Comparison of ENCODE assay signal across 17 mouse cellular contexts in genomic region chr17:45693812-45694565, GRCm38 (mm10). TPM values are rescaled to one million over a fixed set of nuclear protein-coding genes. Genes with fewer than 3 reads are reported as not detected.
DNase-seq lines count a peak whose midpoint lies in the region; ATAC-seq and TF ChIP-seq lines count a peak whose summit lies in the region.
"Had no signal": no experiment of that assay in that cellular context is flagged by ENCODE, and none has a peak within 500 bp of the region (broad histone marks: within the 10 kb centered on the region; RNA-seq: fewer than 3 reads in every experiment).

No protein-coding gene starts in this region.

- TF ChIP-seq CTCF in layer of hippocampus, adult 2 months (conservative IDR thresholded peaks at IDR 0.05), result no peak

- H3K9me3 ChIP-seq in embryonic facial prominence, embryonic 13.5 days, result no peaks in the 10 kb centered on the region
- H3K9me3 ChIP-seq in embryonic facial prominence, embryonic 10.5 days, result no peaks in the 10 kb centered on the region
- H3K9me3 ChIP-seq in liver, embryonic 12.5 days (replicated peaks), result no peaks in the 10 kb centered on the region
- no peaks in the 10 kb centered on the region for H3K9me3 ChIP-seq in stomach, embryonic 15.5 days
- H3K9me3 ChIP-seq: limb, embryonic 10.5 days; neural tube, embryonic 12.5 days had no signal

- DNase-seq in embryonic facial prominence, embryonic 10.5 days (ENCODE audit: low spot score), result no peak
- DNase-seq in liver, result no peak
- peak; percentile 47 to 51 for DNase-seq in kidney, postnatal 36 days
- DNase-seq in cerebellum, adult 11 months, result no peak
- no peak for DNase-seq in layer of hippocampus, adult 2 months (ENCODE audit: low spot score in 2 of 2)
- DNase-seq: forebrain, postnatal 0 days; right cerebral cortex, postnatal 25 days; thymus, postnatal 25 days had no signal

- H3K4me2 ChIP-seq in embryonic facial prominence, embryonic 13.5 days, result no peak overlapping the region
- no peak overlapping the region for H3K4me2 ChIP-seq in liver, embryonic 12.5 days
- peak overlapping the region; percentile 12; the same call in 1 of the 2 replicates for H3K4me2 ChIP-seq in stomach, embryonic 15.5 days
- H3K4me2 ChIP-seq: midbrain, embryonic 11.5 days; neural tube, embryonic 12.5 days had no signal

- H3K4me3 ChIP-seq in embryonic facial prominence, embryonic 13.5 days, result no peak overlapping the region
- no peak overlapping the region for H3K4me3 ChIP-seq in embryonic facial prominence, embryonic 10.5 days
- no peak overlapping the region for H3K4me3 ChIP-seq in liver, embryonic 12.5 days
- no peak overlapping the region for H3K4me3 ChIP-seq in stomach, embryonic 15.5 days (replicated peaks)
- no peak overlapping the region for H3K4me3 ChIP-seq in layer of hippocampus, adult 2 months
- H3K4me3 ChIP-seq: limb, embryonic 10.5 days; neural tube, embryonic 12.5 days had no signal

- peaks cover 24% of the 10 kb centered on the region for H3K36me3 ChIP-seq in embryonic facial prominence, embryonic 13.5 days
- H3K36me3 ChIP-seq in embryonic facial prominence, embryonic 10.5 days (replicated peaks), result peaks cover 27% of the 10 kb centered on the region
- peaks cover 34% of the 10 kb centered on the region for H3K36me3 ChIP-seq in liver, embryonic 12.5 days
- H3K36me3 ChIP-seq in stomach, embryonic 15.5 days, result 0 out of 2 replicates have a peak, but pooled peaks cover 6% of the 10 kb centered on the region

- H3K27ac ChIP-seq in embryonic facial prominence, embryonic 13.5 days, result 0 out of 2 replicates have a peak overlapping the region, but pooled peaks have one; percentile 7
- no peak overlapping the region for H3K27ac ChIP-seq in embryonic facial prominence, embryonic 10.5 days (replicated peaks)
- peak overlapping the region; percentile 1 for H3K27ac ChIP-seq in liver, embryonic 12.5 days
- H3K27ac ChIP-seq in stomach, embryonic 15.5 days, result 0 out of 2 replicates have a peak overlapping the region, but pooled peaks have one; percentile 18
- no peak overlapping the region for H3K27ac ChIP-seq in layer of hippocampus, adult 2 months
- H3K27ac ChIP-seq: limb, embryonic 10.5 days; neural tube, embryonic 12.5 days had no signal

- 0 out of 2 replicates have a peak, but pooled peaks cover 10% of the 10 kb centered on the region for H3K4me1 ChIP-seq in embryonic facial prominence, embryonic 13.5 days
- peaks cover 34% of the 10 kb centered on the region for H3K4me1 ChIP-seq in embryonic facial prominence, embryonic 10.5 days
- peaks cover 54% of the 10 kb centered on the region for H3K4me1 ChIP-seq in liver, embryonic 12.5 days
- peaks cover 16% of the 10 kb centered on the region; the same call in 1 of the 2 replicates for H3K4me1 ChIP-seq in stomach, embryonic 15.5 days
- H3K4me1 ChIP-seq: neural tube, embryonic 12.5 days had no signal

- H3K27me3 ChIP-seq in embryonic facial prominence, embryonic 13.5 days, result no peaks in the 10 kb centered on the region
- no peaks in the 10 kb centered on the region for H3K27me3 ChIP-seq in embryonic facial prominence, embryonic 10.5 days (replicated peaks; ENCODE audit: low read depth, poor library complexity, severe bottlenecking)
- no peaks in the 10 kb centered on the region for H3K27me3 ChIP-seq in liver, embryonic 12.5 days (replicated peaks)
- H3K27me3 ChIP-seq in stomach, embryonic 15.5 days (replicated peaks), result no peaks in the 10 kb centered on the region
- H3K27me3 ChIP-seq: neural tube, embryonic 12.5 days had no signal

- no peak overlapping the region for H3K9ac ChIP-seq in embryonic facial prominence, embryonic 13.5 days
- H3K9ac ChIP-seq in liver, embryonic 12.5 days, result no peak overlapping the region
- no peak overlapping the region for H3K9ac ChIP-seq in stomach, embryonic 15.5 days
- H3K9ac ChIP-seq: forebrain, postnatal 0 days; neural tube, embryonic 12.5 days had no signal

- 82% methylated on average over 18 of the region's 18 CpGs for WGBS in embryonic facial prominence, embryonic 13.5 days
- WGBS in embryonic facial prominence, embryonic 10.5 days, result 88% methylated on average over 18 of the region's 18 CpGs
- WGBS in liver, embryonic 12.5 days (ENCODE audit: insufficient replicate concordance), result 69% methylated on average over 18 of the region's 18 CpGs
- 67% methylated on average over 18 of the region's 18 CpGs for WGBS in stomach, embryonic 15.5 days

- no peak for ATAC-seq in embryonic facial prominence, embryonic 13.5 days (ENCODE audit: insufficient number of reproducible peaks, insufficient read depth, low FRiP score, low TSS enrichment, low read depth)
- ATAC-seq in liver, embryonic 12.5 days, result no peak
- 0 out of 2 replicates have a peak, but pooled peaks have one; percentile 36 for ATAC-seq in stomach, embryonic 15.5 days (ENCODE audit: insufficient read depth, low FRiP score, low read depth)
- ATAC-seq: forebrain, postnatal 0 days; hindbrain, embryonic 16.5 days had no signal

RNA-seq across cellular contexts. Expression of gene Tmem63b, which starts 7.3 kb away (rescaled TPM):
- polyA plus RNA-seq in embryonic facial prominence, embryonic 13.5 days (2015; fragmentation: Nextera tagmentation; extraction: Ambion mirVana), result 38.0 and 42.4 TPM in 2 replicates
- 41.6 and 51.6 TPM in 2 replicates for polyA plus RNA-seq in embryonic facial prominence, embryonic 10.5 days (2016; fragmentation: Nextera tagmentation; extraction: Ambion mirVana)
- 12.9 and 13.7 TPM in 2 replicates for polyA plus RNA-seq in liver, embryonic 12.5 days (2016; fragmentation: Nextera tagmentation; extraction: Ambion mirVana)
- 39.8 and 43.3 TPM in 2 replicates for polyA plus RNA-seq in stomach, embryonic 15.5 days (2015; fragmentation: Nextera tagmentation; extraction: Ambion mirVana)
- total RNA-seq in layer of hippocampus, adult 2 months (2021), result 100 to 1,000 TPM; 165 to 176 TPM

RNA-seq across cellular contexts. Expression of gene Mrpl14, which starts 7.9 kb away (rescaled TPM):
- polyA plus RNA-seq in embryonic facial prominence, embryonic 13.5 days (2015; fragmentation: Nextera tagmentation; extraction: Ambion mirVana), result 146 and 152 TPM in 2 replicates
- polyA plus RNA-seq in embryonic facial prominence, embryonic 10.5 days (2016; fragmentation: Nextera tagmentation; extraction: Ambion mirVana), result 156 and 170 TPM in 2 replicates
- 148 and 151 TPM in 2 replicates for polyA plus RNA-seq in liver, embryonic 12.5 days (2016; fragmentation: Nextera tagmentation; extraction: Ambion mirVana)
- 145 and 154 TPM in 2 replicates for polyA plus RNA-seq in stomach, embryonic 15.5 days (2015; fragmentation: Nextera tagmentation; extraction: Ambion mirVana)
- total RNA-seq in layer of hippocampus, adult 2 months (2021), result 10 to 100 TPM; 34.8 to 43.5 TPM

RNA-seq across cellular contexts. Expression of gene Capn11, which starts 34.9 kb away (rescaled TPM):
- polyA plus RNA-seq in embryonic facial prominence, embryonic 13.5 days (2015; fragmentation: Nextera tagmentation; extraction: Ambion mirVana), result 0.63 and 0.84 TPM in 2 replicates
- 0.81 and 0.84 TPM in 2 replicates for polyA plus RNA-seq in embryonic facial prominence, embryonic 10.5 days (2016; fragmentation: Nextera tagmentation; extraction: Ambion mirVana)
- 0.38 and 0.39 TPM in 2 replicates for polyA plus RNA-seq in liver, embryonic 12.5 days (2016; fragmentation: Nextera tagmentation; extraction: Ambion mirVana)
- 0.26 and 0.41 TPM in 2 replicates for polyA plus RNA-seq in stomach, embryonic 15.5 days (2015; fragmentation: Nextera tagmentation; extraction: Ambion mirVana)
- under 1 TPM; 0.28 to 0.44 TPM for total RNA-seq in layer of hippocampus, adult 2 months (2021)

RNA-seq across cellular contexts. Expression of gene 1600014C23Rik, which starts 39.7 kb away (rescaled TPM):
- not detected in 2 replicates for polyA plus RNA-seq in embryonic facial prominence, embryonic 13.5 days (2015; fragmentation: Nextera tagmentation; extraction: Ambion mirVana)
- not detected in 2 replicates for polyA plus RNA-seq in embryonic facial prominence, embryonic 10.5 days (2016; fragmentation: Nextera tagmentation; extraction: Ambion mirVana)
- not detected in 2 replicates for polyA plus RNA-seq in liver, embryonic 12.5 days (2016; fragmentation: Nextera tagmentation; extraction: Ambion mirVana)
- not detected in 2 replicates for polyA plus RNA-seq in stomach, embryonic 15.5 days (2015; fragmentation: Nextera tagmentation; extraction: Ambion mirVana)
- total RNA-seq in layer of hippocampus, adult 2 months (2021), result not detected
- total RNA-seq: adrenal gland, adult 18-20 months; forebrain, postnatal 0 days had no signal
- polyA plus RNA-seq: embryonic facial prominence, embryonic 11.5 days; forebrain, postnatal 0 days; limb, embryonic 10.5 days; neural tube, embryonic 12.5 days had no signal

Comparison
In these comparisons a context has a peak if more than half of its experiments do, and no peak if none do; other contexts are left out.
1. H3K27ac ChIP-seq: peak in embryonic facial prominence, embryonic 13.5 days (single experiment), liver, embryonic 12.5 days (single experiment) and stomach, embryonic 15.5 days (single experiment); none in embryonic facial prominence, embryonic 10.5 days (single experiment) and layer of hippocampus, adult 2 months (single experiment).
2. DNase-seq: peak in kidney, postnatal 36 days (2 of 2); none in embryonic facial prominence, embryonic 10.5 days (single experiment), liver (single experiment), cerebellum, adult 11 months (single experiment) and layer of hippocampus, adult 2 months (0 of 2).